Mouse (Mus musculus) brain, adult 10 weeks (tissue): ENCODE results near the gene Dpagt1. TPM values are rescaled to one million over a fixed set of nuclear protein-coding genes. Genes with fewer than 3 reads are reported as not detected.

Source experiments
- polyA plus RNA-seq: library from polyadenylated mRNA; stranded (reverse); fragments of 350-450 nt; fragmentation: Illumina TruSeq; extraction: RNeasy Lipid Tissue Mini Kit (QIAGEN cat#74804); gene quantifications from one replicate; pipeline ENCODE4 v1.2.3, GENCODE M21; 2015; ENCODE audit warnings: low read depth, low replicate concordance

The Dpagt1 gene
- polyA plus RNA-seq: 14.0 TPM

GRCm38 (mm10) chr9:44325768-44326370, at the start of gene Dpagt1:
TSS of gene Dpagt1 (plus strand) at chr9:44326019.

GRCm38 (mm10) chr9:44288076-44288958, 37.5 kb upstream of the Dpagt1 start, which contains the start of gene Abcg4:
TSS of gene Abcg4 (minus strand) at chr9:44288615.

GRCm38 (mm10) chr9:44305466-44306079, 20.2 kb upstream of the Dpagt1 start, which contains the start of gene Hinfp:
TSS of gene Hinfp (minus strand) at chr9:44305671.

GRCm38 (mm10) chr9:44319887-44320798, 5.7 kb upstream of the Dpagt1 start, which contains the start of gene C2cd2l:
TSS of gene C2cd2l (minus strand) at chr9:44320285.

GRCm38 (mm10) chr9:44334396-44335330, 8.8 kb downstream of the Dpagt1 start, which contains the start of gene H2afx:
TSS of gene H2afx (plus strand) at chr9:44334694.

GRCm38 (mm10) chr9:44343781-44344421, 18.1 kb downstream of the Dpagt1 start, which contains the start of gene Hmbs:
TSS of gene Hmbs (minus strand) at chr9:44344228.

GRCm38 (mm10) chr9:44361190-44361917, 35.5 kb downstream of the Dpagt1 start, which contains the start of gene Vps11:
TSS of gene Vps11 (minus strand) at chr9:44361670.

GRCm38 (mm10) chr9:44379054-44379834, 53.4 kb downstream of the Dpagt1 start, which contains the start of gene Hyou1:
TSS of gene Hyou1 (plus strand) at chr9:44379490.

Other genes starting within 250 kb of the Dpagt1 start
- 6.8 TPM for gene Mfrp, start 224.3 kb upstream of the Dpagt1 start, polyA plus RNA-seq
- gene C1qtnf5, start 218.8 kb upstream of the Dpagt1 start, polyA plus RNA-seq: 23.8 TPM
- gene Gm49380, start 212.5 kb upstream of the Dpagt1 start, polyA plus RNA-seq: 0.40 TPM
- 23.6 TPM for gene Rnf26, start 212.5 kb upstream of the Dpagt1 start, polyA plus RNA-seq
- gene Mcam, start 191.6 kb upstream of the Dpagt1 start, polyA plus RNA-seq: 22.9 TPM
- 20.5 TPM for gene Cbl, start 92.0 kb upstream of the Dpagt1 start, polyA plus RNA-seq
- 21.0 TPM for gene Ccdc153, start 85.3 kb upstream of the Dpagt1 start, polyA plus RNA-seq
- 0.67 TPM for gene Pdzd3, start 74.5 kb upstream of the Dpagt1 start, polyA plus RNA-seq
- gene Nlrx1, start 57.4 kb upstream of the Dpagt1 start, polyA plus RNA-seq: 5.8 TPM
- gene Abcg4, start 37.4 kb upstream of the Dpagt1 start, polyA plus RNA-seq: 43.6 TPM
- 14.6 TPM for gene Hinfp, start 20.3 kb upstream of the Dpagt1 start, polyA plus RNA-seq
- 126 TPM for gene C2cd2l, start 5.7 kb upstream of the Dpagt1 start, polyA plus RNA-seq
- gene H2afx, start 8.7 kb downstream of the Dpagt1 start, polyA plus RNA-seq: 37.3 TPM
- gene Hmbs, start 18.2 kb downstream of the Dpagt1 start, polyA plus RNA-seq: 27.9 TPM
- gene Vps11, start 35.7 kb downstream of the Dpagt1 start, polyA plus RNA-seq: 49.3 TPM
- 63.9 TPM for gene Hyou1, start 53.5 kb downstream of the Dpagt1 start, polyA plus RNA-seq
- gene Slc37a4, start 70.8 kb downstream of the Dpagt1 start, polyA plus RNA-seq: 38.3 TPM
- gene Rps25, start 81.1 kb downstream of the Dpagt1 start, polyA plus RNA-seq: 1,304 TPM
- 113 TPM for gene Trappc4, start 81.6 kb downstream of the Dpagt1 start, polyA plus RNA-seq
- 29.7 TPM for gene Ccdc84, start 92.5 kb downstream of the Dpagt1 start, polyA plus RNA-seq
- gene Foxr1, start 115.1 kb downstream of the Dpagt1 start, polyA plus RNA-seq: not detected
- gene Upk2, start 129.0 kb downstream of the Dpagt1 start, polyA plus RNA-seq: not detected
- gene Bcl9l, start 156.8 kb downstream of the Dpagt1 start, polyA plus RNA-seq: 19.4 TPM
- gene Cxcr5, start 235.9 kb downstream of the Dpagt1 start, polyA plus RNA-seq: not detected